Comparison of ENCODE assay signal across 25 mouse cellular contexts in the genomic region with DNA sequence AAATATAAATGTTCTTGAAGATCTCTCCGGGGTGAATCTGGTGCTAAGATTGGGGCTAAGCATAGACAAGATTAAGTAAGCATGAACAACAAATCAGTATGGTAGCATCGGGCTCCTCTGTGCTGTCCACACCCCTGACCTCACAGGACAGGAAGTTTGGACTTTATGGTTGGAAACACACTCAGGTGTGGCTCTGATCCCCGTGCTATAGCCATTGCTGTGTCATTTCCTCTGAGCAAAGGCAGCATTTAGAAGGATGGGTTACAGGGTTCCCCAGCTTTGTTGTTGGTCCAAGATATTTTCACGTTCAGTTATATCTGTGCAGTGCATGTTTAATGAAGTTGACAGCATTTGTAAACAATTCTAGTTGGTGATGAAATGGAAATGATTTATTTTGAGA. TPM values are rescaled to one million over a fixed set of nuclear protein-coding genes. Genes with fewer than 3 reads are reported as not detected.
DNase-seq lines count a peak whose midpoint lies in the region; ATAC-seq and TF ChIP-seq lines count a peak whose summit lies in the region.
"Had no signal": no experiment of that assay in that cellular context is flagged by ENCODE, and none has a peak within 500 bp of the region (broad histone marks: within the 10 kb centered on the region; RNA-seq: fewer than 3 reads in every experiment).

No protein-coding gene starts in this region.

- H3K4me2 ChIP-seq in kidney, postnatal 0 days (ENCODE audit: low read length), result no peak overlapping the region
- no peak overlapping the region for H3K4me2 ChIP-seq in lung, embryonic 15.5 days
- H3K4me2 ChIP-seq: embryonic facial prominence, embryonic 13.5 days; hindbrain, embryonic 13.5 days had no signal

- H3K27me3 ChIP-seq in kidney, postnatal 0 days (ENCODE audit: insufficient read depth, low read length), result no peaks in the 10 kb centered on the region
- H3K27me3 ChIP-seq in lung, embryonic 15.5 days, result no peaks in the 10 kb centered on the region
- H3K27me3 ChIP-seq: CH12.LX; hindbrain, embryonic 13.5 days; Patski had no signal

- H3K27ac ChIP-seq in kidney, postnatal 0 days, result peak overlapping the region; percentile 50; the same call in 1 of the 2 replicates
- no peak overlapping the region; the same call in 1 of the 2 replicates for H3K27ac ChIP-seq in lung, embryonic 15.5 days
- H3K27ac ChIP-seq: embryonic facial prominence, embryonic 13.5 days; forebrain, embryonic 10.5 days; gastrocnemius, adult 2 months; heart, embryonic 10.5 days; hindbrain, embryonic 13.5 days had no signal

- no peaks in the 10 kb centered on the region for H3K36me3 ChIP-seq in kidney, postnatal 0 days (ENCODE audit: insufficient read depth, low read length)
- no peaks in the 10 kb centered on the region for H3K36me3 ChIP-seq in lung, embryonic 15.5 days
- H3K36me3 ChIP-seq: embryonic facial prominence, embryonic 13.5 days; forebrain, embryonic 10.5 days; heart, embryonic 10.5 days; hindbrain, embryonic 13.5 days had no signal

- no peak overlapping the region for H3K4me3 ChIP-seq in kidney, postnatal 0 days (replicated peaks; ENCODE audit: low read depth, low read length)
- H3K4me3 ChIP-seq in lung, embryonic 15.5 days, result no peak overlapping the region
- H3K4me3 ChIP-seq in lung, adult 2 months (replicated peaks; ENCODE audit: extremely low read depth, low read depth, low read length), result no peak overlapping the region
- H3K4me3 ChIP-seq: embryonic facial prominence, embryonic 13.5 days; erythroblast, embryonic 14.5 days; forebrain, embryonic 10.5 days; gastrocnemius, adult 2 months; heart, embryonic 10.5 days; hindbrain, embryonic 13.5 days had no signal

- no peaks in the 10 kb centered on the region for H3K4me1 ChIP-seq in kidney, postnatal 0 days (replicated peaks; ENCODE audit: insufficient read depth, low read length)
- peaks cover 6% of the 10 kb centered on the region; the same call in 1 of the 2 replicates for H3K4me1 ChIP-seq in lung, embryonic 15.5 days
- H3K4me1 ChIP-seq in lung, adult 2 months (ENCODE audit: control insufficient read depth, insufficient read depth, low read length), result no peaks in the 10 kb centered on the region
- H3K4me1 ChIP-seq: heart, embryonic 10.5 days; hindbrain, embryonic 13.5 days had no signal

- ATAC-seq in kidney, postnatal 0 days (replicated peaks; ENCODE audit: low FRiP score, low read depth), result no peak
- ATAC-seq in lung, embryonic 15.5 days (ENCODE audit: borderline replicate concordance, extremely low read depth, low FRiP score, low TSS enrichment), result peak; percentile 55; the same call in 1 of the 2 replicates
- ATAC-seq in monocyte, adult 5-6 weeks (replicated peaks; ENCODE audit: insufficient number of reproducible peaks, low FRiP score, low TSS enrichment, poor library complexity, severe bottlenecking), result no peak
- ATAC-seq: activated CD4-positive, CD25-positive, alpha-beta regulatory T cell, adult 4 months; forebrain, embryonic 14.5 days; Patski had no signal

- intact Hi-C loops in heart, postnatal 14 days (cut with DNase I), result no loop called here

- H3K9me3 ChIP-seq in kidney, postnatal 0 days (replicated peaks; ENCODE audit: low read length), result no peaks in the 10 kb centered on the region
- no peaks in the 10 kb centered on the region for H3K9me3 ChIP-seq in lung, embryonic 15.5 days
- H3K9me3 ChIP-seq: embryonic facial prominence, embryonic 13.5 days; forebrain, embryonic 10.5 days; heart, embryonic 10.5 days; hindbrain, embryonic 13.5 days had no signal

- H3K9ac ChIP-seq in kidney, postnatal 0 days (ENCODE audit: low read depth, low read length), result no peak overlapping the region
- no peak overlapping the region for H3K9ac ChIP-seq in lung, embryonic 15.5 days
- H3K9ac ChIP-seq: embryonic facial prominence, embryonic 13.5 days; hindbrain, embryonic 13.5 days had no signal

- peak; percentile 89 for DNase-seq in heart, adult 11 months
- no peak for DNase-seq in heart, postnatal 14 days
- no peak for DNase-seq in kidney, postnatal 0 days (ENCODE audit: low spot score)
- no peak for DNase-seq in kidney, adult 9 months
- no peak for DNase-seq in lung, adult 2 months
- peak; percentile 43 for DNase-seq in 3T3-L1 (ENCODE audit: low read depth, low spot score)
- DNase-seq: adrenal gland, postnatal 14 days; cerebellum, adult 11-12 months; cerebellum, adult 9-10 months; cerebellum, postnatal 25 days; gastrocnemius, adult 2 months; gastrocnemius, postnatal 25 days; heart, adult 18-20 months; heart, postnatal 10 days had no signal

- no peak for TF ChIP-seq CTCF in kidney, postnatal 0 days (IDR thresholded peaks at IDR 0.05; ENCODE audit: low read depth)
- no peak for TF ChIP-seq CTCF in lung, adult 2 months (IDR thresholded peaks at IDR 0.05; ENCODE audit: insufficient read depth, low read length)

- TF ChIP-seq POLR2A in lung, adult 2 months (IDR thresholded peaks at IDR 0.05; ENCODE audit: borderline replicate concordance, extremely low read depth, low read depth, low read length), result no peak

- 35% methylated on average over 4 of the region's 4 CpGs for WGBS in kidney, postnatal 0 days
- 30% methylated on average over 4 of the region's 4 CpGs for WGBS in lung, embryonic 15.5 days
- 34% methylated on average over 4 of the region's 4 CpGs for WGBS in lung, adult 2 months

RNA-seq across cellular contexts. Expression of gene Emcn, which starts 9.9 kb away (rescaled TPM):
- total RNA-seq in heart, postnatal 14 days (2021), result 10 to 100 TPM; 56.2 to 56.3 TPM
- 127 and 136 TPM in 2 replicates for polyA plus RNA-seq in kidney, postnatal 0 days (2015; fragmentation: Nextera tagmentation; extraction: Ambion mirVana)
- polyA plus RNA-seq in lung, embryonic 15.5 days (2015; fragmentation: Nextera tagmentation; extraction: Ambion mirVana), result 80.2 and 83.9 TPM in 2 replicates
- 32.3 and 49.6 TPM in 2 replicates for polyA plus RNA-seq in lung, adult 2 months (2012; rRNA removed)
- not detected in 3 replicates for total RNA-seq in monocyte, adult 5-6 weeks (2017)
- total RNA-seq: CH12.LX had no signal
- polyA plus RNA-seq: erythroblast, embryonic 14.5 days; Patski had no signal

Comparison
In these comparisons a context has a peak if more than half of its experiments do, and no peak if none do; other contexts are left out.
1. DNase-seq: peak in heart, adult 11 months (single experiment) and 3T3-L1 (single experiment); none in heart, postnatal 14 days (0 of 2), kidney, postnatal 0 days (single experiment), kidney, adult 9 months (single experiment) and lung, adult 2 months (single experiment).